Mouse (Mus musculus): Measurements from ENCODE around the gene Ncoa1.
"Not testable (repeated sequence)": the region's sequence is repeated elsewhere in the genome, so short reads cannot be mapped to it uniquely, and the experiment has no call there.

Ncoa1 gene

DNA sequence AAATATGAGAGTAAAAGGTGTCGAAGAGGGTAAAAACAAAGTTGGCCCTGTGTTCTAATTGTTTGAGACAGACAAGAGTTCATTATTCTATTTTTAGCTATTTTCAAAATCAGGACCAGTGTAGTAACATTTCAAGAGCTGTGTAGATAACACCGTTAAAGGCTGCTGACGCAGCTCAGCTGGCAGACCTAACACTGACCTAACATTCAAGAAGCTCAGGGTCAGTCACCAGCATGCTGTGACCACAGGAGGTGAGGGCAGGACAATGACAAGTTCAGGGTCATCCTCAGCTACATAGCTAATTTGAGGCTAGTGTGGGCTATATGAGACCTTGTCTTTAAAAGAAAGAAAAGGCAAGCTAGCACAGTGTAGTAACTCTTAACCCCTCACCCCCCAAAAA is 84.9 kb downstream of the Ncoa1 start:
- no peak for DNase-seq

DNA sequence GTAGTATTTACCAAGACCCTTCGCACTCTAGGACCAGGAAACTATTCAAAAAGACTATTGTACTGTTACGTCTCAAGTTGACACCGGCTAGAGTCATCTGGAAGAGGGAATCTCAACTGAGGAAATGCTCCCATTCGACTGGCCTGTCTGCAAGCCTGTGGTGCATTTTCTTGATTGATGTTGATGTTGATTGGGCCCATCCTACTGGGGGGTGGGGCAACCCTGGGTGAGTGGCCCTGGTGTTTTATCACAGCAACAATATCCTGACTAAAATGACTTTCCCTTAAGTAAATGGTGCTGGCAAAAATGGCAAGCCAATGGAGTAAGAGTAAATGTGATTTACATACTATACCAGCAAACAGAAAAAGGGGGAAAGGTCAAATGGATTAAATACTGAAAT is 85.7 kb downstream of the Ncoa1 start:
- DNase-seq = no peak

DNA sequence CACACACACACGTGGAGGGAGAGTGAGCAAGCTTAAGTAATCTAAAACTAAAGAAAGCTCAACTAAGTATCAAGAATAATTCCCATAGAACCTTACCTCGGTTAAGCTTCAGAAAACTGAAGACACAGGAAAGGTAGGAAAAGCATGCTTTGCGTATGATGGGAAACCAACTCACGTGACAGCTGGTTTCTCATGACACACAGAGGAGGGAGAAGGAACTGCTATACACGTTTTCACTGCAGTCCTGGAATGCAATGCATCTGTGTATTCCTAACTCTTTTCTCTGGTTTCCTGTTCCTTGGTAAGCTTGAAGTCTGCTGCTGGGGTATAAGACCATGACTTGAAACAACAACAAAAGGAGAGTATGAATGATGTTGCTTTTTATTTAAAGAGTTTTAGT is 86.3 kb downstream of the Ncoa1 start:
- no peak for DNase-seq

DNA sequence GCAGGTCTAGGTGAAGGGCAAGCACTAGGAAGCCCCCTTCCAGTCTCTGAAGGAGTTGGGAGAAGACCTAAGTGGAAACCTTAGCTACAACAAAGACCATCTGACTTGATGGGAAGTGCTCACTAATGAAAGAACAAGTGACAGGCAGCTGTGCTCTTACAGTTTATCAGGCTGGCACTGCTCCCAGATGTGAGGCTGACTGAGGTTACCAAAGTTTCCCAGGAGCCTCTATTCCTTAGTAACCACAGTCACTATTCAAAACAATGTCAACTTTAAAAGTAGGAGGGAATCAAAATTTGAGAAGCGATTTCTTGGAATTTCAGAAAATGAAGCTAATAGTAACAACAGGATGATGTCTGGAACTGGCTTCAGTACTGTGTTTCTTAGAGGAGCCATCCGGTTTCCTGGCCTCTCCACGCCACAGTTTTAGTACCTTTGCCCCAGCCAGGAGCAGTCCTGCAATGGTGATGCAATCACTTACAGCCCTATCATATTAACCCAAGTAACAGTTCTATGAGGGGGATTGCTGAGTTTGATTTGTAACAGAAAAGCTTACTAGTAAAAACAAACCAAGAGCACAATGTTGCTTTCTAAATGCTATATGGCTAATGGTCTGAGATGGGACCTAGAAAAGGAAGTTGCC is 90.8 kb downstream of the Ncoa1 start:
- no peak for DNase-seq

DNA sequence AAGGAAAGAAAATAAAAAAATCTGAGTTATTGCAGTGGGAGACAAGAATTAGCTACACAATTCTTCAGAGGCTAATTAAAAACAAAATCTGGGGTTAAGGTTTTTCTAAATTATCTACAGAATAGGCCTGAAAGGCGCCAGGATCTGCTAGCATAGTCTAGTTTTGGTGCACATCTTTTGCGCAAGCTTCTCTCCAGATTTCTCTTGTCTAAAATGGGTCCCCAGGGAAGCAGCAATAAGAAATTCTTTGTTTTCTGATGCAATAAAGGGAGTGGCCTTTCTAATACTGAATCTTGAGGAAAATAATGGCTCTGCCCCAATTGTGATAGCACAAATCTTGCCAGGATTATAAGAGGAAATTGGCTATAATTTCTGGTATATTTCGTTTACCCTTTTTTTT is 93.9 kb downstream of the Ncoa1 start:
- DNase-seq = no peak

DNA sequence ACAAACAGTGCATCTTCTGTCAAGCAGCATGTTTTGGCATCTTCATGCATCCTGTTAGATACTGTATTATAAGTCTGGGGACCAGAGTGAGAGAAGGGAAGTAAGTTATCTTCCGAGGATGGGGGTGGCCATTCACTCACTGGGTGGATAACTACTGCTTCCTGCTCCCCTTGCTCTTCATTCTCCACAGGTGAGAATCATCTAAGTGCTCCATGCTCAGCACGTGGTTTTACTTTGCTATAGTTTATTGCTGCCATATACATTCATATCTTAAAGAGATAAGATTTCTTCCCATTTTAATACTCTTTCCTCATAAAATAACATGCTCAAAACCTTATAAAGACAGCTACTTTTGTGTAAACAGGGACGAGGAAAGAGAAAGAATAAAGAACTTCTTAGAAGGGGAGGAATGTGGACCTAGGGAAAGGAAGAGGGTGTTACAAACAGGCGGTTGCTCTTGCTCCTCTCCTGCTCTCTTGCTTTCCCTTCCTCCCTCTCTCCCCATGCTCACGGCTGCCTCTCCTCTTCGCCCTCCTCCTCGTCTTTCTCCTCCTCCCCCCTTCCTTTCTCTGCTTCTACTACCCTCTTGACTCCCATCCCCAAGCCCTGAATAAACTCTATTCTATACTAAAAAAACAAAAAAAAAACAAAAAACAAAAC is 97.6 kb downstream of the Ncoa1 start:
- no peak for DNase-seq

DNA sequence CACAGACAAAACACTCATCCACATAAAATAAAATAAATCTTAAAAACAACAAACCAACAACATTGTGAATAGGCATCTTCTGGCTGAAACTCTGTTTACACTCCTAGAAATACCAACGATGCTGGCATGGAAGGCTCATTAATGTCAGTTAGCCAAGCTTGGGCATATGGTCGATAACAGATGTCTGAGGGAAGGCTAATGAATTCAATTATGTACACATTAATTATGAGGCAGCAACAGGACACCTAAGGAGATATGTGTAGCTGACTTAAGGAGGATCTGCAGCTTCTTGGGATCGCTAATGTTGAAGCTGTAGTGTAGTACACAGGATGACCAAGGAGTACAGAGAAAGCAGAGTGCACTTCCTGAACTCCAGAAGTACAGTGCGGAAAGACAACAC is 100.5 kb downstream of the Ncoa1 start:
- DNase-seq = no peak

DNA sequence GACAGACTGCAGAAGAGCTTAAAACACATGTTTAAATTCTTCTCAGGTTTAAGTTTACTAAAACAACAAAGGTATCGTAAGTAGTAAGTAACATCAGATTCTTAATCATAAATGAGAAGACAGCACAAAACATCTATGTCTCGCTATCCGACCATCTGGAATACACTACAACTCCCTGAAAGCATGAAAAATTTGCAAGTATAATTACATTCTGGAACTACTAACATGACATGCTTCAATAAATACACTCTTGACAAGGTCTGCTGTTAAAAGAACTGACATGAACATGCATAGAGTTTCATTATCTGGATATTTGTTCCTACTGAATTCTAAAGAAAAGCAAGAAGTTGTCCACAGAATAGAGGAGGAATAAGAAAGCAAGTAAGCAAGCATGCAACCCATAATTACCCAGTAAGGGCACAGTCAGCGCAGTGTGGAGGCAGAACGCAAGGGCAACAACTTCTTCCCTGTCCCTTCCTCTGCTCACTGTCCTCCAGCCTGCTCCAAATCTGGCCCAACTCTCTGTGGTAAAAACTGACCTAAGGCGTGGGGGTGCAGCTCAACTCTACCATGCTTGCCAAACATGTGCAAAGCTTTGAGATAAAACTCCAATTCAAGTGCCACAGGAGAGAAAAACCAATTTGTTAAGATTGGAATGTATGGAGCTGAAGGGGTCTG is 102.0 kb downstream of the Ncoa1 start:
- DNase-seq = no peak

DNA sequence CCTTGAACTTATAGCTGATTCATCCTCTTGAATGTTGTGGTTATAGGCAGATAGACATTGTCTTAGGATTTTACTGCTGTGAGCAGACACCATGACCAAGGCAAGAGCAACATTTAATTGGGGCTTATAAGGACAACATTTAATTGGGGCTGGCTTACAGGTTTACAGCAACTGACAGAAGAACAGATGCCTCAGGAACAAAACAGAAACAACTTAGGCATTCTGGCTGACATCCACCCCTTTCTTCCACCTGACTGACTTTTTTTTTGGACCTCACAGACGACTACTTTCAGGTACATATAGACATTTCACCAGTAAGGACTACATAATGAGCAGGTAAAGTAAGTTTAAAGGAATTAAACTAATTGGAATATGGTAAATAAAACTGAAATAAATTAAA is 105.6 kb downstream of the Ncoa1 start:
- no peak for DNase-seq

DNA sequence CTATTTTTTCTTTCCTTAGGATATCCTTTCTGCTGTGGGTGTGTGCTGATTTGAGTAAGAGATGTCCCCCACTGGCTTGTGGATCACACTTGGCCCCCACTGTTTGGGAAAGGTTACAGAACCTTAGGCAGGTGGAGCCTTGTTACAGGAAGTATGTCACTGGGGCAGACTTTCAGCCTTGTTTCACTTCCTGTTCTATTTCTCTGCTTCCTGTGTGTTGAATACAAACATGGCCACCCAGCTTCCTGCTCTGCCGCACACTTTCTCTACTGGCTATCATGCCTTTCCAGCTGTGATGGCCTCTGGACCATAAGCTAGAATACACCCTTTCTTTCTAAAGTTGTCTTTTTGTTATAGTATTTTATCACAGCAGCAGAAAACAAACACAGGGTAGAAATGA is 111.0 kb downstream of the Ncoa1 start:
- no peak for DNase-seq

DNA sequence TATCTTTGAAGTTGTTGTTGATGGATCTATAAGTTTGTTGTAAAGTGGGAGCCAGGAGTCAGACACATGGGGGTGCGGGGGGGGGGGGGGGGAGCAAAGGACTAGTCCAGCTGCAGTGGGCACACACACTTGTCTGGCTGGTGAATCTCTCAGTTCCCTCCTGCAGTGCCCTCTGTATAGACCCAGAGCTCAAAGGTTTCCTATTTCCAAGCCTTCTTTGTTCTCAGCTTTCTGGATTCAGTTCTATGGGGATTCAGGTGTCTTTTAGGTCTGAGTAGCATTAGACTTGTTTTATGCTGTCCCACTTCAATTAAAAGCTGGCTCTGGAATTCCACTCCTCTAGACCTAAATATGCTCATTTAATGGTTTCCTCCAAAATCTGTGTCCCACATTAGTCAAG is 117.5 kb downstream of the Ncoa1 start:
- no peak for DNase-seq

DNA sequence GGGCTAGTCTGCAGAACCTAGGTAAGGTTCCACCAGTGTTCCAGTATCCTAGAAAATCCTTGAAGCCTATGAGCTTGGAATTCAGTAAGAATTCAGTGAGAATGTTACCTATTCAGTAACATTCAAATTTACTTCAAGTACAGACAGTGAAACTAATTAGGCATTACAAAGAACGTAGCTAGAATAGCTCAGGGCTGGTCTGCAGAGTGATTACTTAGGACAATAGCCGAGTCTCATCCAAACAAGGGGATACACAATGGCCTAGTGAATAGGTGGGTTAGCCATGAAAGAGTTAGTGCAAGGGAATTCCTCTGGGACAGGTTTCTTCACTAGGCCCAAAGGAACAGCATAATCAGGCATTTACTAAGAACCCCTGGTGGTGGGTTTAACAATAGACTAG is 118.3 kb downstream of the Ncoa1 start:
- not testable (repeated sequence) for DNase-seq

DNA sequence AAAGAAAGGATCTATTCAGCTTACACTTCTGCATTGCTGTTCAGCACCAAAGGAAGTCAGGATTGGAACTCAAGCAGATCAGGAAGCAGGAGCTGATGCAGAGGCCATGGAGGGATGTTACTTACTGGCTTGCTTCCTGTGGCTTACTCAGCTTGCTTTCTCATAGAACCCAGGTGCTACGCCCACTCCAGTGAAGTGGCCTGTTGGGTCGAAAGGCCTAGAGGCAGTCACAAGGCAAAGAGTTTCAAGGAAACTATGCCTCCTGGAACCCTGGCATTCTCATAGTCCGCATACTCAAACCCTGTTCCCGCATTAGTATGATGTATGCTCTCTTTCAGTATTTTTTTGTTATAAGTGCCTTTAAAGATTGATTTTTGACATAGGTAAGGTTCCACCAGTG is 118.9 kb downstream of the Ncoa1 start:
- DNase-seq = no peak

DNA sequence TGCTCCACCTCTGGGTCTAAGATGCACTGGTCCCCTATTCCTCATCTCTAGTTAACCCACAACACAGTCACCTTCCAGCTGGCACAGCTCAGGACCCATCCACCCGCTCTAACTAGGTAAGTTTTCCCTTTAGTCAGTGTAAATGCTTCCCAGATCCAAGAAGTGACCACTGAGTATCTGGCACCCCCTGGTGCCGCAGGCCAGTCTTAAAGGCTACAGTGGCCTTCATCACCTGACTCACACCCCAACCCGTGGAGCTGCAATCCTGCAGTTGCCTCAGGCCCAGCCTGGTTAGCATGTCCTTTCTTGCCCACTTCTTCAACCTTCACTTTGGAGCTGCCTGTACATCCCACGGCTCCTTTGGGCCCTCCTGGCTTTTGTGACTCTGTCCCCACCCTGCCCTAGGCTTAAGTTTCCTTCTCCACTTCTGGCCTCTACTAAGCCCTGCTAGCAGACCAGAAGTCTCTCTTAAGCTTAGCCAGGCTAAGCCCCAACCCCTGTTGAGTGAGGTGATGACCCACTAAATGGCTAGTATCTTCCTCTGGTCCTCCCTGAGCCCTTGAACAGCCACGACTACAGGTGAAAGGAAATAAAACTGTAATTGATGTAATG is 120.0 kb downstream of the Ncoa1 start:
- DNase-seq = no peak

DNA sequence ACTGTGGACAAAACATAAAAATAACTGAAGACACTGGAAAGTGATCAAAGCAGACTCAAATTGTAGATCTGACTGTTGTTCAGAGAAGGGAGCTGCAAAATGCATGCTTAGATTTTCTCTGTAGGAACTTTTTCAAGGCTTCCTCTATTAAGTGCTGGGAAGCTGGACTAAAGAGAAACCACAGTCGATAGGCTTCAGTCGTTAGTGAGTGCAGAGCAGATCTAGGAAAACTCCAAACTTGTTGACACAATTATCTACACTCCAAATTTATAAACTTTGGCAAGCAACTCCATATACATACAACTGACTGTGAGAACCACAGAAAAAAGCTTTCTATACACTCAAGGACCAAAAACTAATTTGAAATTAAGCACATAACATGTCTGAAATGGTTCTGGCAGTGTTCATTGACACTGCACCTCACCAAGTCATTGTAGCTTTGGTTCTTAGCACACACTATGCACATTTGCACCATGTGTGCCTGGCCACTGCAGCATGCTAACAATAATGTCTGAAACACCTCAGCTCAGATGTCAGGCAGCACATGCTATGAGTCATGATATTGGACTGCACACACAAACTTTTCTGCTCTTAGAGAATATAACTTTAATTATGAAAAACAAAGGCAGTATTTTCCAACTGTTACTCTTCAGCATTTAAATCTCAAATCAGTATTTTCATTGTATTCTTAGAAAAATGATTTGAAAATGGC is 121.8 kb downstream of the Ncoa1 start:
- DNase-seq = no peak

DNA sequence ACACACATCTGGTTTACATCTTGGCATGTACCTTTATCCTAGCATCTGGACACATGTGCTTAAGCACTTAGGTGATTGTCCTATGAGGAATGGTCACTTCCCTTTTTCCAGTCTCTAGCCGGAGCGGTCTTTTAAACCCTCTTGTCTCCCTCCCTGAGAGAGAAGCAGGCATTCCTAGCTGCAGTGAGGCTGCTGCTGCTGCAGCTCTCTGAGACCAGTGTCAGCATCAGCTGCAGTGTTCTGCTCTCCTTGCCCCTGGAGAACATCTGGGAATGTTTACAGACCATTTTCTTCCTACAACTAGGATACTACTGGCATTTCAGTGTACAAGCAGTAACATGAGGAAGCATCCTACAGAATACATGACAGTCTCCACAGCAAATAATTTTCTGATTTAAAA is 133.8 kb downstream of the Ncoa1 start:
- DNase-seq = no peak

DNA sequence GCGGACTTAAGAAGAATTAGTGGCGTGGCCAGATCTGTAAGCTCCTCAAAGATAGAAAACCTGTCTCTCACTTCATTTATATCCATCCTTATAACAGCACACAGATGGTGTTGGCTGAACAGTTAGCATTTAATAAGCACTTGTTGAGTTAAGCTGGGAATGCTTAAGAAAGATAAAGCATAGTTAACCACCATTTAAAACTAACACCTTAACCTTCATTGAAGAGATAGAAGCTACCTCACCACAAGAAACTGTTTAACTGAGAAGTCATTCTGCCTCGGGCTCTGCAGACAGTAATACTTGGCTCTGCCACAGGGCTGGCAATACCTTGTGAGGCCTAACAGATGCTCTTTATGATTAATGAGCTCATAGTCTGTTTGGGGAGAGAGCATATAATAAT is 134.9 kb downstream of the Ncoa1 start:
- DNase-seq = no peak

DNA sequence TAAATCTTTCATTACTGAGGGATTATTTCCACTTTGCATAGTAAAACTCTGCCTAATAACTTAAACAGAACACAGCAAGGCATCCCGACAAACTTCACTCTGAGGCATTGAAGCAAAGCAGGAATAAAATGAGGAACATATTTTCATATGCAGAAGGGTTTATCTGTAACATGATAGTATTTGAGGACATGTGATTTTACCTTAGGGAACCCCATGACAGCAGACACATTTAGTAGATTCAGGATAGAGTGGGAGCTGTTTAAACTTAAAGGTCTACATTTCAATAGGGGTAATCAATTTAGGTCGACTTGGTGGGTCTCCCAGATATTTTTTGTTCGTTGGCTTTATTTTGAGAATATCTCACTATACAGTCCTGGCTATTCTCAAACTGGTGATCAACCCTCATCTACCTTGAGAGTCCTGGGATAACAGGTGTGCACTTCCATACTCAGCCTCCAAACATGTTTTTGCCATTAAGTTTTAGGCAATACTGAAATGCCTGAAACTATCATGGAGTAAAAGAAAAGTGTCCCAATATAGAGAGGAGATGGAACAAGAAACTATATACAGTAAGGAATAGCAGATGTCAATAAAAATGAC is 136.6 kb downstream of the Ncoa1 start:
- no peak for DNase-seq

DNA sequence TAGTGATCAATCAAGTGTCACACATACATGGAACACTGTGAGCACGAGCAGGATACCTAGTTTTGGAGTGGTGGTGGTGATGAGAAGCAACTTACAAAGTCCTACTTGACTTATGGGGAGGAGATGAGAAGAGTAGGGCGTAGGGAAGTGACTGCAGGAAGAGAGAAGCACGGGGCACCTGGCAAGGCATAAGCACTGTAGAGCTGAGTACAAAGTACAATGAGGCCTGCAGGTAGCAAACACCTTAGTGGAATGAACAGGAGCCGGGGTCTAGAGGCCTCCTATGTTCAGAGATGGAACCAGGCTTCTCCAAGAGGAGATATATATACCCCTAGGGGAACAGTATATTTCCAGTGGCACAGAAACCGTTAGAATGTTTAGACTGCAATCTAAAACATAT is 153.4 kb downstream of the Ncoa1 start:
- DNase-seq = no peak

DNA sequence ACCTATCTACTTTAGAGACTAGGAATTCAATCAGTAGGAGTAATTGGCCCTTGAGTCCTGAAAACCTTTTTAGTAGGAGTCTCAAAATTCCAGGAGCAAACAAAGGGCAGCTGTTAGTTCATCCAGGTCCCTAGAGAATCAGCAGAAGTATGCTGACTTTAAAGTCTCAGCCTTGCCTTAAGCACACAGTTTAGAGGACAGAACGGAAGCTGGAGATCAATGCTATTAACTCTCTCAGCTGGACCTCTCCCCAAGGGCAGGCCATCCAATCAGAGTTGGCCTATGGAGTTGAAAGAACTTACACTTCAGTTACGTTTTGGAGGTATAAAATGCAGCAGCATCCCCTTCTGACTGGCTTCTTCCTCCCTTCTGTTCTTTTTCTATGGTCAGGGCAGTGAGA is 154.8 kb downstream of the Ncoa1 start:
- no peak for DNase-seq

DNA sequence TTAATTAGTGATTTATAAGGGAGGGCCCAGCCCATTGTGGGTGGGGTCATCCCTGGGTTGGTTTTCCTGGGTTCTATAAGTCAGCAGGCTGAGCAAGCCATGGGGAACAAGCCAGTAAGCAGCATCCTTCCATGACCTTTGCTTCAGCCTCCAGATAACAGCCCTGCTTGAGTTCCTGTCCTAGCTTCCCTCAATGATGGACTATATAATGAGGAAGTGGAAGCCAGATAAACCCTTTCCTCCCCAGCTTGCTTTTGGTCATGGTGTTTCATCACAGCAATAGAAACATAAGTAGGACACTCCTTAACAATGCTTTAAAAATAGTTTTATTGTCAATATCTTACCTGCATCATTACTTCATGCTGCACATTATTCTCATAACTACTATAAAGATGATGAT is 163.2 kb downstream of the Ncoa1 start:
- DNase-seq = no peak

DNA sequence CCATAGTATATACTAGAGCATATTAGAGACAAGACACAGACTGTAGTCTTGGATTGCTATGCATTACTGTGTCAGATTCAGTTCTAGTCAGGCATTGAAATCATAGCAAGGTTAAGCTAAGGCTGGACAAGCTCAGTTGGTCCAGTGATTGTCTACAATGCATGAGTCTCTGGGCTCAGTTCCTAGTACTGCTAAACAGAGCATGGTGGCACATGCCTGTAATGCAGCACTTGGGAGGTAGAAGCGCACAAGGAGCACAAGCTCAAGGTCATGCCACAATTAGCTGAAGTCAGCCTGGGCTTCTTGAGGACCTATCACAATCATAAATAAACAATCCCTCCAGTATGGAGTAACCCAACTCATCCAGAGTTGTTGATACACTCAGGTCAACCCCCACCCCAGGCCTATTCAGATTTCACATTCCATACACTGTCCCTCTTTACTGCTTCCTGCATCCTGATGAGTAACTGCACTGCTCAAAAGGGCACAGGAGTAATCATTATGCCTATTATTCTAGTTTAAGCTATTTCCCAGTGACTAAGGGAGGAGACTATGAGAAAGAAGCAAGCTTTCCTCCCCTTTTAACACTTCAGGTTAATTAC is 170.2 kb downstream of the Ncoa1 start:
- DNase-seq = no peak

DNA sequence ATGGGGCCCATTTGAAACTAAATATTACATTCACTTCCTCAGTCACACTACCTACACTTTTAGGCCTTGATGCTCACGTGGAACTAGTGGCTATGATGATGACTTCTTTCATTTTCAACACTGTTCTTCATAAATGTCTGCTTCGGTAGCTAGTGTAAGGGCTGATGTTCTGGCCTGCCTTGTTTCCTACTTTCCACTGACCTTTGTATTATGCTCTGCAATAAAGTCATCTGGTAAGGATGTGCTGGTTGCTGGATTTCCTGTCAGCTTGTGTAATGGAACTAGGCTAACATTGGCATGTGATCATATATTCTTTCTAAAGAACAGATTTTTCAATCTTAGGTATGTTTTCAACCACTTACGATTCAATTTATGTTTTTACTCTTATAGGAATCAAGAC is 177.7 kb downstream of the Ncoa1 start:
- no peak for DNase-seq

Data from thymus, postnatal 14 days (tissue).